Mouse (Mus musculus) hindbrain, postnatal 0 days (tissue): Measurements from ENCODE around the gene Pmepa1. TPM values are rescaled to one million over a fixed set of nuclear protein-coding genes. Genes with fewer than 3 reads are reported as not detected.

Experiments
- ATAC-seq: fragments of 200-750 bp; cut with Nextera tagmentation; 2 replicates; pipeline ENCODE4 v1.8.0; 2017; ENCODE audit warnings: mild to moderate bottlenecking, moderate TSS enrichment, moderate library complexity
- DNase-seq: peaks from one replicate; pipeline ENCODE4 v3.0.0-alpha.2; 2015; ENCODE audit warnings: low spot score
- H3K27ac ChIP-seq: fragments of 300-500 bp; sonication (generic); 2 replicates; pipeline ENCODE4 v1.5.1; 2014; ENCODE audit warnings: mild to moderate bottlenecking
- H3K27me3 ChIP-seq: fragments of 300-500 bp; sonication (generic); 2 replicates; pipeline ENCODE4 v1.6.1; 2014; ENCODE audit warnings: low read length, mixed read lengths; ENCODE audit not compliant: insufficient read depth
- H3K36me3 ChIP-seq: fragments of 300-500 bp; sonication (generic); 2 replicates; pipeline ENCODE4 v1.6.1; 2014; ENCODE audit warnings: low read length, mixed read lengths; ENCODE audit not compliant: insufficient read depth
- H3K4me1 ChIP-seq: fragments of 300-500 bp; sonication (generic); 2 replicates; pipeline ENCODE4 v1.6.1; 2014; ENCODE audit warnings: antibody characterized with exemption, low read length, mixed read lengths; ENCODE audit not compliant: insufficient read depth
- H3K4me2 ChIP-seq: fragments of 300-500 bp; sonication (generic); 2 replicates; pipeline ENCODE4 v1.6.1; 2014; ENCODE audit warnings: low read depth, mild to moderate bottlenecking, low read length, moderate library complexity, mixed read lengths
- H3K4me3 ChIP-seq: fragments of 300-500 bp; sonication (generic); 2 replicates; pipeline ENCODE4 v1.5.1; 2014; ENCODE audit warnings: low read length
- H3K9ac ChIP-seq: fragments of 300-500 bp; sonication (generic); replicated peaks from 2 replicates; pipeline ENCODE4 v1.6.1; 2014; ENCODE audit warnings: mild to moderate bottlenecking, low read length, moderate library complexity, mixed read lengths
- H3K9me3 ChIP-seq: fragments of 300-500 bp; sonication (generic); 2 replicates; pipeline ENCODE4 v1.6.1; 2016; ENCODE audit warnings: low read length, mixed read lengths
- CTCF ChIP-seq: IDR thresholded peaks from 2 replicates; pipeline ENCODE4 v1.5.1; 2016; ENCODE audit warnings: antibody characterized with exemption, control low read depth, low read depth
- WGBS: fragments of 180-500 bp; shearing (Covaris S2); extraction: QIAGEN DNeasy Blood & Tissue Kit; methylation state at CpG from one replicate; pipeline ENCODE4 v1.1.7; 2014; 5-methylcytosine and 5-hydroxymethylcytosine counted together
- polyA plus RNA-seq: library from polyadenylated mRNA; unstranded; fragments of >200 nt; fragmentation: Nextera tagmentation; extraction: Ambion mirVana; gene quantifications from 2 replicates; pipeline ENCODE4 v1.2.1, GENCODE M21; 2015
- total RNA-seq: library from RNA; depleted of rRNA; stranded (reverse); fragments of >200 nt; gene quantifications from 2 replicates; pipeline ENCODE4 v1.2.3, GENCODE M21; 2014; rRNA removed

Gene Pmepa1
- total and polyA plus RNA-seq, 2 experiments from 2014 or later, result 3.0 to 16.0 TPM

DNA sequence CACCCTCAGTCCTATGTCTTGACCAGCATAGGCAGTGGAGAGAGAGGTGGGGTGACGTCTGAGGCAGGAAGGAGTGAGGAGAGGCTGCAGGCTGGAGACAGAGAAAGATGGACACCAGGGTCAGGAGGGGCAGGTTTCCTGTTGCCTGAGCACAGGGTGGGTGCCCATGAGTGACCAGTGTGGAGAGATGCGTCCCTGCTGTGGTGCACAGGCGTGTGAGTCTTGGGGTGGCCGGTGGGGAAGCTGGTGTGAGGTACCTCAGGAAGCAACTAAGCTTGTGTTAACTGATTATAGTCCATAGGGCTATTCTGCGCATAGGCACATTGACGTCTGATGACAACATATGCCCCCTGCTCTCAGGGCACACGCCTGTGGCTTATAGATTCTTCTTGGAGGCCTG is 97.3 kb downstream of the Pmepa1 start:
- ATAC-seq (no peak), DNase-seq (no peak)
- Histone ChIP-seq H3K4me1 (peaks cover 6% of the 10 kb centered on the region; the same call in 1 of the 2 replicates), H3K27me3 (no peaks in the 10 kb centered on the region), H3K4me3 (no peak overlapping the region), H3K4me2 (no peak overlapping the region), H3K9ac (no peak overlapping the region), H3K27ac (no peak overlapping the region), H3K36me3 (no peaks in the 10 kb centered on the region), H3K9me3 (no peaks in the 10 kb centered on the region)
- no peak for TF ChIP-seq CTCF
- 80% methylated on average over 7 of the region's 7 CpGs for WGBS

DNA sequence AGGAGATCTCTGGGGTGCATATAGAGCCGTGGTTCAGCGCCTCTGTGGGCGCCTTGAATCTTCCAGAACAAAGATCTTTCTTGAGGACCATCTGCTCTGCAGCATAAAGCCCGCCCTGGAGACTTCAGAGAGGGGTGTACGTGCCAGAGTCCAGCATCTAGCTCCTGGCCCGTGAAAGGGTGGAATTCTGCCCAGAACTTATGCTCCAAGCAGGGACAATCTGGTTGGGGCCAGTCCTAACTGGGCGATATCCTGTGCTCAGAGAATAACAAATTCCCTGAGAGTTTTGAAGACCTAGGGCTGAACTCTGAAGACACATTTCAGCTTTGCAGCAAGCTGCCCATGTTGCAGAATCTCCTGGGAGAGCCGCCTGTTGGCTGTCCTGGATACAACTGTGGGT is 98.4 kb downstream of the Pmepa1 start:
- ATAC-seq (no peak; the same call in 1 of the 2 replicates), DNase-seq (peak; percentile 48)
- WGBS, result 67% methylated on average over 8 of the region's 8 CpGs
- no peak overlapping the region for H3K4me3 ChIP-seq
- H3K27me3 ChIP-seq, result no peaks in the 10 kb centered on the region
- no peak for TF ChIP-seq CTCF
- H3K9ac ChIP-seq, result no peak overlapping the region
- H3K4me2 ChIP-seq, result no peak overlapping the region
- peaks cover 8% of the 10 kb centered on the region; the same call in 1 of the 2 replicates for H3K4me1 ChIP-seq
- H3K9me3 ChIP-seq, result no peaks in the 10 kb centered on the region
- no peaks in the 10 kb centered on the region for H3K36me3 ChIP-seq
- no peak overlapping the region for H3K27ac ChIP-seq

DNA sequence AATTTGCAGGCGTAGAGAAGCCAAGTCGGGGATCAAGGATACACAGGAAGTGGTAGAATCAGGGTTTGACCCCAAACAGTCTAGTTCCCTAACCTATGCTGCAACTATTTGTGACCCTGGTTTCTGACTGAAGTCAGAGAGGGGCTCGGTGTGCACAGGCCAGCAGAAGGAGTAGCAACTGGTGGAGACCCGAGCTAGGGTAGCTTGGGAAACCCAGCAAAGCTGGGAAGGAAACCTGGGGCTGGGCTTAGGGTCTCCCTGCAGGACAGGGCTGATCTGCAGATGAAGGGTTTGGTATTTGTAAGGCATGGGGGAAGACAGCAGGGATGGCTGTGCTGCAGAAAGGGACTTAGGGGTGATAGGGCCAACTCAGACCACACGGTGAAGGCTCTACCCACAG is 98.9 kb downstream of the Pmepa1 start:
- Histone ChIP-seq H3K27me3 (no peaks in the 10 kb centered on the region), H3K9me3 (no peaks in the 10 kb centered on the region), H3K27ac (no peak overlapping the region), H3K4me2 (no peak overlapping the region), H3K4me3 (no peak overlapping the region), H3K36me3 (no peaks in the 10 kb centered on the region), H3K9ac (no peak overlapping the region), H3K4me1 (peaks cover 8% of the 10 kb centered on the region; the same call in 1 of the 2 replicates)
- no peak for DNase-seq
- TF ChIP-seq CTCF, result no peak
- no peak for ATAC-seq
- WGBS, result 80% methylated on average over 5 of the region's 5 CpGs

DNA sequence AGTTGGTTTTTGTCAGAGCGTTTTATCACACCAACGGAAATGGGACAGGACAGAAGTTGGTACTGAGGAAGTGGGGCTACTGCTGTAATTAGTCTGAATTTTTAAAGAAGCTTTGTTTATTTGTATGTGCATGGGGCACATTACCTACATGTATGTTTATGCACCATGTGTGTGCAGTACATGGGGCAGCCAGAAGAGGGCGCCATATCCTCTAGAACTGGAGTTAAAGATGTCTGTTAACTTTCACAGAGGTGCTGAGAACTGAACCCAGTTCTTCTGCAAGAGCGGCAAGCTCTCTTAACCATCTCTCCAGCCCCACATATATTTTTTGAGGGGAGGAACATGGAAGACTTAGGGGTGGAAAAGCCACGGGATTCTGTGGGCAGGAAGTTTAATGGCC is 100.6 kb downstream of the Pmepa1 start:
- Histone ChIP-seq H3K9ac (no peak overlapping the region), H3K4me1 (peaks cover 8% of the 10 kb centered on the region; the same call in 1 of the 2 replicates), H3K27me3 (no peaks in the 10 kb centered on the region), H3K9me3 (no peaks in the 10 kb centered on the region), H3K4me3 (no peak overlapping the region), H3K36me3 (no peaks in the 10 kb centered on the region), H3K27ac (no peak overlapping the region), H3K4me2 (no peak overlapping the region)
- peak; percentile 28; the same call in 1 of the 2 replicates for TF ChIP-seq CTCF
- DNase-seq (no peak), ATAC-seq (no peak)
- WGBS, result 91% methylated on average over 5 of the region's 5 CpGs

DNA sequence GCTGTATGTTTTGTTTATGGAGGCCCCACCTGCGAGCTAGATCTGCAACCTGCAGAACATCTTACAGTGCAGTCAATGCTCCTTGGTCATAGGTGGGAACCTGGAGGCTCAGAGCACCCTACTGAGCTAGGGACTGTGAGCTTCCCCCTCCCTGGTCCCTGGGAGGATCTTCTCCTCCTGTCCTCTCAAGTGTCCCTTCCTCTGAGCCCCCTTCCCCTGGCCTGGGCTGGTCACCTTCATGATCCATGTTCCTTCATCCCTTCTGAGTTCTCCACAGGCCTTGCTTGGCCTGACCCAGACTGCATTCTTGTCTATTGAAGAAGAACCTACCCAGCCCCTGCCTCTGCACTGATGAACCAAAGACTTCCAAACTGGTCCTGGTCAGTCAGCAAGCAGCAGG is 101.8 kb downstream of the Pmepa1 start:
- Histone ChIP-seq H3K4me2 (peak overlapping the region; percentile 50), H3K4me3 (peak overlapping the region; percentile 29; the same call in 1 of the 2 replicates), H3K27me3 (no peaks in the 10 kb centered on the region), H3K9ac (no peak overlapping the region; the same call in 1 of the 2 replicates), H3K27ac (peak overlapping the region; percentile 80), H3K9me3 (no peaks in the 10 kb centered on the region), H3K36me3 (no peaks in the 10 kb centered on the region), H3K4me1 (peaks cover 8% of the 10 kb centered on the region; the same call in 1 of the 2 replicates)
- no peak for TF ChIP-seq CTCF
- WGBS, result 22% methylated on average over 1 of the region's 1 CpGs
- DNase-seq (no peak), ATAC-seq (no peak)

Other genes with a start within 250 kb of the Pmepa1 start
- not detected in 2 replicates for gene Ctcfl, start 157.0 kb downstream of the Pmepa1 start, total RNA-seq
- not detected in 2 replicates for gene Ctcfl, start 157.0 kb downstream of the Pmepa1 start, polyA plus RNA-seq
- gene Pck1, start 123.5 kb downstream of the Pmepa1 start, total RNA-seq, result 0.21 TPM in 1 of 2 replicates, not detected in the other
- not detected in 2 replicates for gene Pck1, start 123.5 kb downstream of the Pmepa1 start, polyA plus RNA-seq
- not detected in 2 replicates for gene Zbp1, start 57.6 kb downstream of the Pmepa1 start, total RNA-seq
- gene Zbp1, start 57.6 kb downstream of the Pmepa1 start, polyA plus RNA-seq, result 0.58 and 0.68 TPM in 2 replicates
- gene 1700021F07Rik, start 246.1 kb upstream of the Pmepa1 start, total RNA-seq, result not detected in 2 replicates
- not detected in 2 replicates for gene 1700021F07Rik, start 246.1 kb upstream of the Pmepa1 start, polyA plus RNA-seq